Mouse (Mus musculus): ENCODE results near the gene Cntnap5b. TPM values are rescaled to one million over a fixed set of nuclear protein-coding genes. Genes with fewer than 3 reads are reported as not detected.

Cntnap5b gene
- total RNA-seq (2014; rRNA removed; ENCODE audit: low replicate concordance) (not detected in 2 replicates), polyA plus RNA-seq (2015; fragmentation: Nextera tagmentation; extraction: Ambion mirVana) (not detected in 2 replicates)

DNA sequence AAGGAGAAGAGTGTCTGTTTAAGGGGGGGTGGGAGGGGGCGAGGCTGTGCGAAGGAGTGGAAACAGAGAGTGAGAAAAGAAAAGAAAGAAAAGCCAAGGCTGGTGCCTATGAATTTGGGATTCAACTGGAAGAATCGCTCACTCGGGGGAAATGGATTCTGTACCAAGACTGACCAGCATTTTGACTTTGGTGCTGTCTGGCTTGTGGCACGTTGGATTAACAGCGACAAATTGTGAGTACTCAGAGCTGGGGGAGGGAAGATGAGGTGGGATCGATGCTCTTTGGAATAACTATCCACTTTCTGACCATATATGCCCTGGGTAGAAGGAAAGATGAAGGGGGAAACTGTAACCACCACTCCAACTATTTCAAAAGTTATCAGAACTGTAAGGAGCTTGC is at the start of gene Cntnap5b:
Cntnap5b (plus strand) TSS at position 152 of the 400 bp plus-strand sequence.
- no peaks in the 10 kb centered on the region for H3K27me3 ChIP-seq (ENCODE audit: control insufficient read depth, insufficient read depth, low read length)
- no peaks in the 10 kb centered on the region for H3K9me3 ChIP-seq (replicated peaks; ENCODE audit: control insufficient read depth, low read length)
- TF ChIP-seq CTCF (IDR thresholded peaks at IDR 0.05; ENCODE audit: low read depth) = no peak
- no peaks in the 10 kb centered on the region for H3K36me3 ChIP-seq (replicated peaks; ENCODE audit: control insufficient read depth, insufficient read depth, low read length)
- H3K4me1 ChIP-seq (ENCODE audit: control insufficient read depth, insufficient read depth) = no peaks in the 10 kb centered on the region
- ATAC-seq (ENCODE audit: insufficient read depth, low read depth) (no peak), DNase-seq (ENCODE audit: low spot score) (no peak)
- H3K27ac ChIP-seq (ENCODE audit: low read depth) = no peak within 1 kb of the TSS
- no peak within 1 kb of the TSS for H3K9ac ChIP-seq (replicated peaks; ENCODE audit: low read depth, low read length)
- no peak within 1 kb of the TSS for H3K4me2 ChIP-seq (ENCODE audit: low read depth, low read length)
- 21% methylated on average over 7 of the region's 7 CpGs for WGBS
- H3K4me3 ChIP-seq (ENCODE audit: low read depth, low read length) = no peak within 1 kb of the TSS

DNA sequence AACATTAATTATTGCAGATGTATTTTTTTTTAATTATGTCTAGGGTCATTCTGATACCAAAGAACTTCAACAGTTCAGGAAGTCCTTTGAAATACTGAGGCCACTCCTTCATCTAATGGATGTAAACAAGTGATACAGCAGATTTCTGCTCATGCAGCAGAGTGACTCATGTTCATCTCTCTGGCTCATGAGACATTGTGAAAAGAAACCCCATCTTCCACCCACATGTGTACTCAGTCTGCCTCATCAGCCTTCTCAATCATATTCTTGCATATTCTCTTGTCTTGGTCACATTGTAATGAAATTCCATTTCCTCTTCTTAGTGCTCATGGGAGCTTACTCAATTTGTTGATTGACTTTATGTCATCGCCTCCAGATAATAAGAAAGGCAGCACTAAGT is 12.6 kb upstream of the Cntnap5b start:
- TF ChIP-seq CTCF (IDR thresholded peaks at IDR 0.05; ENCODE audit: low read depth) (no peak), EP300 (IDR thresholded peaks at IDR 0.05; ENCODE audit: low read depth) (no peak)
- Histone ChIP-seq H3K27ac (ENCODE audit: low read depth) (no peak overlapping the region), H3K4me3 (ENCODE audit: low read depth, low read length) (no peak overlapping the region), H3K36me3 (replicated peaks; ENCODE audit: control insufficient read depth, insufficient read depth, low read length) (no peaks in the 10 kb centered on the region), H3K9ac (replicated peaks; ENCODE audit: low read depth, low read length) (no peak overlapping the region), H3K4me1 (ENCODE audit: control insufficient read depth, insufficient read depth) (no peaks in the 10 kb centered on the region), H3K27me3 (ENCODE audit: control insufficient read depth, insufficient read depth, low read length) (no peaks in the 10 kb centered on the region), H3K4me2 (ENCODE audit: low read depth, low read length) (no peak overlapping the region), H3K9me3 (replicated peaks; ENCODE audit: control insufficient read depth, low read length) (no peaks in the 10 kb centered on the region)
- no peak for ATAC-seq (ENCODE audit: insufficient read depth, low read depth)
- no peak for DNase-seq (ENCODE audit: low spot score)
- 71% methylated on average over 1 of the region's 1 CpGs for WGBS

DNA sequence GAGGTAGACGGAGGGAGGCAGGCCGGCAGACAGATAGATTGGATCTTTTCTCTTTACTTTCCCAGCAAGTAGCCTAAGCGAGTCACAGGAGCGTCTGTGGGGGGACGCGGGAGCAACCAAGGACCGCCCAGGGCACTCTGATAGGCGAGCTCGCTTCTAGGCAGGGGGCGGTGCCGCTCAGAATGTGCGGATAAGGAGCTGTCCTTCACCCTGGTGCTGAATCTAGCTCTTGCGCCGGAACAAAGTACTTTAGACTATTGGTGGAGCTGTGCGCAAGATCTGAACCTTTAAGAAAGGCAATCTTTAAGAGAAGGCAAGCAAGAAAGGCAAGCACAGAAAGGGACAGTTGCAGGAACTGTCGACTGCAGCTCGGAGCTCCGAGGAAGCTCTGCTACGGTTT is 382 bp upstream of the Cntnap5b start:
- Histone ChIP-seq H3K4me1 (ENCODE audit: control insufficient read depth, insufficient read depth) (no peaks in the 10 kb centered on the region), H3K27ac (ENCODE audit: low read depth) (no peak overlapping the region), H3K4me3 (ENCODE audit: low read depth, low read length) (no peak overlapping the region), H3K9ac (replicated peaks; ENCODE audit: low read depth, low read length) (no peak overlapping the region), H3K36me3 (replicated peaks; ENCODE audit: control insufficient read depth, insufficient read depth, low read length) (no peaks in the 10 kb centered on the region), H3K27me3 (ENCODE audit: control insufficient read depth, insufficient read depth, low read length) (no peaks in the 10 kb centered on the region), H3K9me3 (replicated peaks; ENCODE audit: control insufficient read depth, low read length) (no peaks in the 10 kb centered on the region), H3K4me2 (ENCODE audit: low read depth, low read length) (no peak overlapping the region)
- peak; percentile 22 for DNase-seq (ENCODE audit: low spot score)
- 2% methylated on average over 18 of the region's 19 CpGs for whole genome bisulfite sequencing
- TF ChIP-seq CTCF (IDR thresholded peaks at IDR 0.05; ENCODE audit: low read depth) = no peak
- no peak for TF ChIP-seq EP300 (IDR thresholded peaks at IDR 0.05; ENCODE audit: low read depth)
- ATAC-seq (ENCODE audit: insufficient read depth, low read depth) = no peak

DNA sequence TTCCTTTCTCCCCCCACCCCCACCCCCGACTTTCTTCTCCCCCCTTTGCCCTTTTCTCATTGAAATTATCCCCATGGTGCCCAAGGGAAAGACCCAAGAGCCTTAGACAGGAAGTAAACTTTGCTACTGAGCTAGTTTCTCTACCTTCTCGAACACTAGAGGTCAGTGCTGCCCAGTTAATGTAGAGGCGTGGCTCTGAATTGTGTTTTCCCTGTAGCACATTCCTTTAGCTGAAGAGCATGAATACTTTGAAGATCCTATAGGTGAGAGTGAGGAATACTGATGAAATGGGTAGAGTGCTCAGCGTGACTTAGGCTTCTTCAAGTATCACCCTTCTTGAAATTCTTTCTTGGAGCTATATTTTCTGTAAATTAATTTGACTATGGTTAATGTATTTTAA is 1.6 kb downstream of the Cntnap5b start:
- WGBS = 6% methylated on average over 4 of the region's 4 CpGs
- no peaks in the 10 kb centered on the region for H3K36me3 ChIP-seq (replicated peaks; ENCODE audit: control insufficient read depth, insufficient read depth, low read length)
- H3K4me1 ChIP-seq (ENCODE audit: control insufficient read depth, insufficient read depth) = no peaks in the 10 kb centered on the region
- no peak for ATAC-seq (ENCODE audit: insufficient read depth, low read depth)
- no peak overlapping the region for H3K9ac ChIP-seq (replicated peaks; ENCODE audit: low read depth, low read length)
- H3K4me2 ChIP-seq (ENCODE audit: low read depth, low read length) = no peak overlapping the region
- no peak for TF ChIP-seq EP300 (IDR thresholded peaks at IDR 0.05; ENCODE audit: low read depth)
- TF ChIP-seq CTCF (IDR thresholded peaks at IDR 0.05; ENCODE audit: low read depth) = peak; percentile 26; the same call in 1 of the 2 replicates
- no peak overlapping the region for H3K4me3 ChIP-seq (ENCODE audit: low read depth, low read length)
- H3K27ac ChIP-seq (ENCODE audit: low read depth) = no peak overlapping the region
- no peaks in the 10 kb centered on the region for H3K9me3 ChIP-seq (replicated peaks; ENCODE audit: control insufficient read depth, low read length)
- DNase-seq (ENCODE audit: low spot score) = no peak
- no peaks in the 10 kb centered on the region for H3K27me3 ChIP-seq (ENCODE audit: control insufficient read depth, insufficient read depth, low read length)

DNA sequence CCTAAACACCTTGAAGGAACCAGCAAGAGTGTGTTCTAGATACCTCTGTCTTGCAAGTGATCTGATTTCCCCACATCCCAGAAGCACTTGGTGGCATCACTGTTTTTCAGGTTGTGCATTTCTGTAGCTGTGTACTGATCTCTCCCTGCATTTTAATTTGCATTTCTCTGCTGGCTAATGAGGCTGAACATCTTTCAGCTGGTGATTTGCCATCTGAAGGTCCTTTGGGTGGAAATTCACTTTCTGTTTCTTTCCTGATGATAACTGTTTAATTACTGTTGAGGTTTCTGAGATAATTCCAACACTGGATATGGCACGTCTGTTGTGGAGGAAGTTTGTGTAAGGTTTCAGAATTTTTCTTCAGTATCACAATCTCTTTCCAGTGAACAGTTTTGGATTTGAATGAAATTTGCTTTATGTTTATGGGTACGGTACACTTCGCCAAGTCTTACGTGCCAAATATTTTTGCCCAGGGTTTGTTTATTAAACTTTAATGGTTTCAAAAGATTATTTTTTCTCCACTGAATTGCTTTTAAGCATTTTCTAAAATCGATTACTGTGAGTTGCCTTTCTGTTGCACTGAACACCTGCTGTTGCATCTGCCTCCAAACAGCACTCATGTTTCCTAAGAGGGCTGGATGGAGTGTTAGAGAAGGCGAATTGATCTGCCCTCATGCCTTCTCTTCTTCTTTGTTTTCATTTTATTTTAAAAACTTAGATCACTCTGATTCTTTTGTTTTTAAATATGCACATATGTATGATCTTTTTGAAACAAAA is 41.0 kb downstream of the Cntnap5b start:
- Histone ChIP-seq H3K36me3 (replicated peaks; ENCODE audit: control insufficient read depth, insufficient read depth, low read length) (no peaks in the 10 kb centered on the region), H3K9ac (replicated peaks; ENCODE audit: low read depth, low read length) (no peak overlapping the region), H3K27ac (ENCODE audit: low read depth) (no peak overlapping the region), H3K4me1 (ENCODE audit: control insufficient read depth, insufficient read depth) (no peaks in the 10 kb centered on the region), H3K4me2 (ENCODE audit: low read depth, low read length) (no peak overlapping the region), H3K27me3 (ENCODE audit: control insufficient read depth, insufficient read depth, low read length) (no peaks in the 10 kb centered on the region), H3K9me3 (replicated peaks; ENCODE audit: control insufficient read depth, low read length) (no peaks in the 10 kb centered on the region), H3K4me3 (ENCODE audit: low read depth, low read length) (no peak overlapping the region)
- no peak for DNase-seq (ENCODE audit: low spot score)
- no peak for ATAC-seq (ENCODE audit: insufficient read depth, low read depth)
- WGBS = 65% methylated on average over 6 of the region's 6 CpGs
- TF ChIP-seq EP300 (IDR thresholded peaks at IDR 0.05; ENCODE audit: low read depth) (no peak), CTCF (IDR thresholded peaks at IDR 0.05; ENCODE audit: low read depth) (no peak)

DNA sequence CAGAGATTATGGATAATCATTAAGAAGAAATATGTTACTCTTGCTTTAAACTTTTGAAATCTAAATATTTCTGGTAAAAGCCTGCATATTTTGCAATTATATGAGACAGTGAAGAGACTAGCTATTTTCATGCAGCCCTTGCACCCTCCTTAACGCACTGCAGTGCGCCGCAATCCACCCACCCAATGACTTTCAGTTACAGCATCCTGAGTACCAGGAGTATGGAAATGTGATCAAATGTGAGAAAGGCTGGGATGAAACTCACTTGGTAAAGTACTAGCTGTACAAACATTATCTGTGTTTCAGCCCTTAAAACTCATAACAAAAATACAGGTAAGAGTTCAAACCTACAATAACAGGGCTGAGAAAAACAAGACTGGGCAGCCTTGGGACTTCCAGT is 99.8 kb downstream of the Cntnap5b start:
- DNase-seq (ENCODE audit: low spot score) = no peak
- no peak for ATAC-seq (ENCODE audit: insufficient read depth, low read depth)
- 89% methylated on average over 3 of the region's 3 CpGs for WGBS

More for the DNA sequence above, 99.8 kb downstream of the Cntnap5b start:
- Histone ChIP-seq H3K36me3 (replicated peaks; ENCODE audit: control insufficient read depth, insufficient read depth, low read length) (no peaks in the 10 kb centered on the region), H3K9me3 (replicated peaks; ENCODE audit: control insufficient read depth, low read length) (no peaks in the 10 kb centered on the region), H3K27ac (ENCODE audit: low read depth) (no peak overlapping the region), H3K27me3 (ENCODE audit: control insufficient read depth, insufficient read depth, low read length) (no peaks in the 10 kb centered on the region), H3K4me3 (ENCODE audit: low read depth, low read length) (no peak overlapping the region), H3K4me1 (ENCODE audit: control insufficient read depth, insufficient read depth) (no peaks in the 10 kb centered on the region), H3K9ac (replicated peaks; ENCODE audit: low read depth, low read length) (no peak overlapping the region), H3K4me2 (ENCODE audit: low read depth, low read length) (no peak overlapping the region)
- TF ChIP-seq EP300 (IDR thresholded peaks at IDR 0.05; ENCODE audit: low read depth) (no peak), CTCF (IDR thresholded peaks at IDR 0.05; ENCODE audit: low read depth) (no peak)

Data from heart, postnatal 0 days (tissue).